Mouse (Mus musculus): ENCODE measurements around the gene Nell2.

GRCm38 (mm10) chr15:95068799-95069198 lies 459.6 kb downstream of the Nell2 start:
- TF ChIP-seq POLR2A (IDR thresholded peaks at IDR 0.05; ENCODE audit: low read depth, low read length) (no peak), CTCF (IDR thresholded peaks at IDR 0.05; ENCODE audit: extremely low read depth, insufficient read depth, insufficient read length, insufficient replicate concordance) (no peak)
